Mouse (Mus musculus): ENCODE data around the gene Dctpp1.

Dctpp1 gene

GRCm38 (mm10) chr7:127210266-127210665, 50.2 kb downstream of the Dctpp1 start:
- no peak for DNase-seq (ENCODE audit: low read depth, low spot score)

DNA sequence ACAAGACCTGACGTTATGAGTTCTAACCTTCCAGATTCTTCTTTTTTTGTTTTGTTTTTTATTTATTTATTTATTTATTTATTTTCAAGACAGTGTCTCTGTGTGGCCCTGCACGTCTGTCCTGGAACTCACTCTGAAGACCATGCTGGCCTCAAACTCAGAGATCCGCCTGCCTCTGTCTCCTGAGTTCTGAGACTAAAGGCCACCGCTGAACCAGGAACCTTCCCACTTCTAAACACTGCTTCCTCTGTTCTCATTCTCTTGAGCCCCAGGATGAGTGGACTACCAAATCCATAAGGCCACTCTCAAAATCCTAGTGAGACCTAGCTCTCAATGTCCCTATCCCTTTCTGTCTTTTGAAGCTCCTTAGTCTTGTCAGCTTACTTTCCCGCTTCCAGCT, 50.7 kb downstream of the Dctpp1 start:
- peak; percentile 19 for DNase-seq (ENCODE audit: low read depth, low spot score)

DNA sequence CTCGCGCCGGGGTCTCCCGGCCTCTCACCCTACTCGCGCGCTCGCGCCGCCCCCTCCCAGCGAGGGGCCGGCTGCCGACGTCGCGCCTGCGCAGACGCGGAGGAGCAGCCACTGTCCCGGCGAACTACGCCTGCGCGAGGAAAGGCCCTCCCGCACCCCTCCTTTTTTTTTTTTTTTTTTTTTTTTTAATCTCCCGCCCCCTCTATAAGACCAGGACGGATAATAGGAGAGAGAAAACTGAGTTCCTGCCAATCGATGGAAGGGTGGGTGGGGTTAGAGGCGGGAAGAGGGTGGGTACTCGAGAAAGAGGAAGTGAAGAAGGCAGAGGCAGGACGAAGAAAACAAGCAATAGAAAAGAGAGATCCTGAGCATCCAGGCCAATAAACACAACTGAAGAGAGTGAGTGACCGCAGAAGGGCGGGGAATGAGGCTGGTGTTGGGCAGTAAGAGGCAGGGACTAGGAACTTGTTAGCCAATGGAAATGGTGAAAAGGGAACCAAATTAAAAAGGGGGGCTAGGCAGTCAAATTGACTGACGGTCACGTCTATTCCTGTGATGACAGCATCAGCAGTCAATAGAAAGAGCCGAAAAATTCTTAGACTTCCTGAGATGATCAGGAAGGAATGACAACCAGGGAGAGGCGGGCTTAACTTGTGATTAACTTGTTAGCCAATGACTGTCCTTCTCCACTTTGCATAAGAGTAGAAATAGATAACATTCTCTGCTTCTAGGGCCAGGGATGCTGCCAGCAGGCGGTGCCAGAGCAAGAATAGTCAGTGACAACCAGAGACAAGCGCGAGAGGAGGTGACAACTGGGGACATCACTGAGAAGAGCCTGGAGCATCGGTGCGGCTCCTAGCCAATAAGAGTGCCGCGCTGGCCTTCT, 51.7 kb downstream of the Dctpp1 start, which contains the start of gene Mylpf:
Gene Mylpf (plus strand): TSS at position 338 of the 886 bp plus-strand sequence.
- peak; percentile 97 for DNase-seq (ENCODE audit: low read depth, low spot score)

- DNase-seq (ENCODE audit: low read depth, low spot score), result no peak
Observed at GRCm38 (mm10) chr7:127208295-127208552, 52.3 kb downstream of the Dctpp1 start, which contains the start of gene Tbc1d10b. Gene Tbc1d10b (minus strand): TSS chr7:127208468.

GRCm38 (mm10) chr7:127207374-127208294, 52.9 kb downstream of the Dctpp1 start:
- peak; percentile 60 for DNase-seq (ENCODE audit: low read depth, low spot score)
